Mouse (Mus musculus): ENCODE data around the gene Tlr5.

Tlr5 gene

DNA sequence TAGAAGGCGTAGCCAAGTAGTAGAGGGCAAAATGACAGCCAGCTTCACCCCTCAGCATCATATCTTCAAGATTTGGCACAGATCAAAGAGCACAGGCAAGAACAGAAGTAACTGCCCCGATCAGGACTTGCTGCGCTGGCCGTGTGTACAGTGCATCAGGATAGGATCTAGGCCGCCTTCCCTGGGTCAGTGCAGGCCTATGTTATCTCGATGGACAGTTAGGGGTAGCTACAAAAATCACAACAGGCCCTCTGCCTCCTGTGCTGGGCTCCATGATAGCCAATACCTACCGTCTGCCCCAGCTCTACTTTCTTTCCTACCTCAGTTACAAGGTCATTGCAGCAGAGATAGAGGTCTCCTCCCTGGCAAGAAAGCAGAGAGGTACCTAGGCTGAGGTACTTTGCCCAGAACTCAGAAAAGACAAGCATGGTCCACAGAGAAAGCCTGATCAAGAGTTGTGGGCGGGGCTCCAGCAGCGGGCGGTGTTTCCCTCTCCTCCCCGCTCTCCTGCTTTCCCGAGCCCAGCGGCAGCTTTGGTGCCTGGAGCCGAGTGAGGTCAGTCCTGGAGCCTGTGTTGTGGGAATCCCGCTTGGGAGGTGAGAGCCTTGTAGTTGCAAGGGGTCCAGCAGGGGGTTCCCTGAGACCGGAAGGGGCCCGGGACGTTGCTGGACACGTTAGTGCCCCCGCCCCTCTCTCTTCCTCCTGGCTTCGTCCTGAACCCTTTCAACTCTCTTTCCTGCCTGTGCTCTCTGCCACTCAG lies at the start of gene Tlr5:
Gene Tlr5, plus strand, starts transcription at position 502 of the 760 bp plus-strand sequence.
- DNase-seq, result no peak

DNA sequence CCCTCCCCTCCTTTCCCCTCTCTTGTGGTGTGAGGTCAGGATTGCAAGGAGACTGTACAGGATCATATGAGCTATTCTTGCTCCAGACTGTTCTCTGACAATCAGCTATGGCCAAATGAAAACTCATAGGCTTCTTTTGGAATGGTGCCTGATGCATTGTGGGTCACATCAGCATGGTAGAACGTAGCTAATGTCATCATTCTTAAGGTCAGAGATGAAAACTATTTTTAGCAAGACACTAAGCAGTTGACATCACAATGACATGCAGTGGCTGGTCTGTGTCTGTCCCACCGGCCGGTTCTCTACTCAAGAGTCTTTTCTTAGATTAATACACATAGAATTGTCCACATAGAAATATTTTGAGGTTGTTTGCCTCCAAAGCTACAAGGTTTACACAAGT lies 48.9 kb upstream of the Tlr5 start:
- no peak for DNase-seq

DNA sequence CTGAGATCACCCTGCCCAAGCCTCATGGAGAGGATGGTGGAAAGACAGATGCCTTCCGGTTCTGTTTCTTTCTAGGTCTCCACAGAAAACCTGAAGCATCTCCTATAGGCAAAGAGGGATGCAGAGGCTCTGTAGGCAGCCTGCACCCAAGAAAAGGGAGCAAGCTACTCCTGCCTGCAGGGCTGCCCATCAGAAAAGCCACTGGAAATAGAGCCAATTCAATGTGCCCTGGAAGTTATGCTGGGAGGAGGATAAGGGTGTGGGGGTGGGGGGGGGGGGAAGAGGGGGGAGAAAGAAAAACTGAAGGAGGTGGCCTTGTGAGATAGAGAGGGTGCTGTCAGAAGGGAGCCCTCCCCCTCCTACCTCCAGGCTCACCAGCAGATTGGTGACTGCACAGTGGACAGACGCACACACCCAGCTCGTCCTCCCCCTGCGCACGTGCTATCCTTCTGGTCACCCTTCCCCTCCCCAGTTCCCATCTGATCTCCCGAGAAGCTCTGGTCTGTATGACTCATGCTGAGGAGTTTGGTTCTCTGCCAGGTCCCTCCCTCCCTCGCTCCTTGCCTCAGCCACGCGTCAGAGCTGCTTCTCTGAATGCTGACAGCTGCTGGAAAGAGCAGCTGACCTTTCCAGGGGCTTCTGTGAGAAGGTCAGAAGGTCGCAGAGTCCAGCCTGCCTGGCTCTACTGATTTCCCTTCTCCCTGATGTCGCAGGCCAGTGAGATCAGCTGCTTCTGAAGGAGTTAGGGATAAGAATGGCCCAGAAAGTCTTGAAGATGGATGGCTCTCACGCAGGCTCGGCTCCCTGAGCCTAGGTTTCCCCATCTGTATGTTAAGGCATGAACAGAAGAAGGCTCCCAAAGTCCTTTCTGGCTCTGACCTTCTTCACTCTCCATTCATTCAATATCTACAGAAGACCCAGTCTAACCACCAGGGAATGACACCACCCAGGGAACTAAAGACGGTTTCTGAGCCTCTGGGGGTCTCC lies 46.2 kb upstream of the Tlr5 start:
- DNase-seq, result peak; percentile 3

DNA sequence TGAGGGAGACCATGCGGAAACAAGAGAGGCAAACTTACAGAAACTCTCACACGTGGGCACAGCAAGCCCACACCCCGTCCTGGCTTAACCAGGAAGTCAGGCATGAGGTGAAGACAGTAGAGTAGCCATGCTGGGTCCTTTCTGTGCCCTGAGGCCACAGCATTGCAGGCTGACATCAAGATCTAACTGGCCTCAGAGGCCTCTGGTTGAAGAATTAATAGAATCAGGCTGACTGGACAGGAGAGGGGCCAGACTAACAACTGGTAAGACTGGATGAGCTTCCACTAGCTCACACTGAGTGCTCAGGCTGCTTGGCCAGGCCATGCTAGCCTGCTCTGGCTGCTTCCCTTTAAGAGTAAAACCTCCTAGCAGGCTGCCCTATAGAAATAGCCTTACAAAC lies 45.5 kb upstream of the Tlr5 start:
- no peak for DNase-seq

DNA sequence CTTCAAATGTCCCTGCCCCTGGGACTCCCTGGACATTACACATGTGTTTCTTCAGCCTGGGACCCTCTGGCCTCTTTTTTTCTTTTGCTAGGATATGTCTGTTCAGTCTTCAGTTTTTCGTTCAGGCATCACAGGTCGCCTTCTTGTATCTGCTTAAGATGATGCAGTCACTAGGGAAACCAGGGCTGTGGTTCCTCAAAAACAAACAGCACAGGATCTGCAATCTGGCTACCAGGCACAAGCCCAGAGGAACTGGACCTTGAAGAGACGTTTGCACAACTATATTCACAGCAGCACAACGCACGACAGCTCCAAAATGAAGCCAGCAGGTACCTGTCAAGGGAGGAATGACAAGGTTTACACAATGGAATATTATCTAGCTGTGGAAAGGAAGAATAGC lies 45.0 kb upstream of the Tlr5 start:
- no peak for DNase-seq

DNA sequence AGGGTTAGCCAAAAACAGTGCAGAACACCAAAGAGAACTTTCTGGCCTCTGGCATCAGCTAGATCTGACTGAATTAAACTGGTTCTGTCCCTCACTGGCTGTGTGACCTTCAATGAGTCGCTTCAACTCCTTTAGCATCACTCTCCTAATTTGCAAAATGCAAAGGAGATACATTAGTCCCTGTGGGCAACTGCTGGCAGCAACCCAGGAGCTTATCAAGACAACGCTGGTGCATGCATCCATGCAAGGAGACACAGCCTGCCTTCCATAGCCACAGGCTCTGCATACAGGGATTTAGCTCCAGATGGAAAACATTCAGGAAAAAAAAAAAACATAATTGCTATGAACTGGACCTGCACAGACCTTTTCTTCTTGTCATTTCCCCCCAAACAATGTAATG lies 42.0 kb upstream of the Tlr5 start:
- DNase-seq, result no peak

DNA sequence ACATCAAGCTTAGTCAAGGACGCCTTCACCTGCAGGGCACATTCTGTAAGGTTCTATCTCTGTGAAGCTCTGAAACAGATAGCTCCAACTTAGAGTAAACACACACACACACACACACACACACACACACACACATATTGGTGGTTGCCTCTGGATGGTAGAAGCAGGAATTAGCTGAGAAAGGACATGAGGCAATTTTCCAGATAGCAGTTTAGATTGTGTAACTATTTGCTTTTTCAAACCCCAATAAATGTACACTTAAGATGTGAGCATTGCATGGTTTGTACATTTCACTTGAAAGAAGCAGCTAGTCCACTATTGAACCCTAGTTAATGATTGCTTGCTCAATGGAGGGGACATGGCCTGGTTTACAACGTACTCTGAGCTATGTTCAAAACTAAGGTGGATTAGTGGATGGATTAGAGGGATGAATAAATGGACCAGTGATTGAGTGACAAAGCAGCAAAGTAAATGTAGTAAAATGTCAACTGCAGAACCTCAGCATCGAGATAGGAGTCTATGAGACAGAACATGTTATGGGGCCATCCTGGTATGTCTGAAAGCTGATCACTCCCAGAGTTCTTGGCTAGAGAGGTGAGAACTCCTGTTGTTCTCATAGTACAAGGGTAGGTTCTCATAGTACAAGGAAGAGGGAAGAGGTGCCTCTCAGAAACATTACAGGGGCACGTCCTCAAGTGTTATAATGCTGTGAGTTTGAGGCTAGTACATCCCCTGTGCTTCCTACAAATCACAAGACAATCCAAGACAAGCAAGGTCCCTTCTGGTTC lies 40.3 kb upstream of the Tlr5 start:
- DNase-seq, result no peak

DNA sequence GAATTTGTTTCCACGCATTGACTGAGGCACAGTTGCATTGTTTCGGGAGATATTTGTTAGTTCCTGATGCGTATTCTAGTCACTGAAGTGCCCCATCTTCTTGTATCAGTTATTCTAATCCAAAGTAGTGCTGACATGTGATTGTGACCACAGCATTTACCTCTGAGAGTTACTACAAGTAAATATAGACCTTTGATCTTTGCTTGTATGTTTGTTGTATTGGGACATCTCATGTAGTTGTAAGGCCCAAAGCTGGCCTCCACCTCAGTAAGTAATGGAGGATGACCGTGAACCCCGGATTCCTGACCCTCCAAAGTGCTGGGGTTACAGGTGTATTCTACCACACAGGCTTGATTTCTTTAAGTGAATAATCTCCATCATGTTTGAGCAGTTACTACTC lies 38.4 kb upstream of the Tlr5 start:
- DNase-seq, result no peak

DNA sequence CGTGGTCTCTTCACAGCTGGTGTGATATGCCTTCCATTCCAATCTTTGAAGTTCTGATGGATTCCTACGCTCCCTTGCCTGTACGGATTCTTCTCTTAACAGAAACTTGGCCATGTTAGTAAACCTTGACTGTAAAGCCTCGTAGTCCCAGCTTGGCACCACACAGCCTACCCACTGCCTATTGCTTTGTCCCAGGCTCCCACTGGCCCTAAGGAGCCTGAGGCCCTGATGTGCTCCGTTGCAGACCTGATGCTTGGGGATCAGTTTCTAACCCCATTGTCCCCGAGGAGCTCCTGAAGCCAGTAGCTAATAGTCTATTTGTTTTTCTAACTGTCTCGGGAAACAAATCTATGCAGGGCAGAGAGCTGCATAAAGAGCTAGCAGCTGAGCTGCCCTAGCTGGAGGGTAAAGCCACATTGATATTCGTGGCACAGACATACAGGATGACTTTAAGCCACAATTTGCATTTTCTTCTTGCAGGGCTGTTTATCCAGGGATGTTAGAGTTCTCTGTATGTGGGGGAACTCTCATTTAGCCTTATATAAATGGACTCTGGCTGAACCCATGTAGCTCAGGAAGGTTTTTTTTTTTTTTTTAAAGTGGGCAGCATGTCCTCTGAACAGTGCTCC lies 35.8 kb upstream of the Tlr5 start:
- no peak for DNase-seq

DNA sequence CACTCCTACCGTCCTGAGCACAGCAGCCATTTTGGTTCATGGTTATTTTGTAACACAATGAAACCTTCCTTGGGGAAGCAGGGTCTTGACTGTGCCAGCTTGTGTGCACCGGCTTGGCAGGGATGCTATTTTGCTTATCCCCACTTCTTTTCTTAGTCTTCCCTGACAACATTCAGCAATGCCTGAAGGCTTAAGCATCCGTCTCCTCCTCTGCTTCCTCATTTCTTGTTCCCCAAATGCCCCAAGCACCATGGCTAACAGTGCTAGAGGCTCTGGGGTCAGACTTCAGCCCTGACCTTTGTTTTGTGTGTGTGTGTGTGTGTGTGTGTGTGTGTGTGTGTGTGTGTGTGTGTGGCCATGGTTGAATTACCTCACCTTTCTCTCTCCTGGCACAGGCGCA lies 31.8 kb upstream of the Tlr5 start:
- DNase-seq, result no peak

DNA sequence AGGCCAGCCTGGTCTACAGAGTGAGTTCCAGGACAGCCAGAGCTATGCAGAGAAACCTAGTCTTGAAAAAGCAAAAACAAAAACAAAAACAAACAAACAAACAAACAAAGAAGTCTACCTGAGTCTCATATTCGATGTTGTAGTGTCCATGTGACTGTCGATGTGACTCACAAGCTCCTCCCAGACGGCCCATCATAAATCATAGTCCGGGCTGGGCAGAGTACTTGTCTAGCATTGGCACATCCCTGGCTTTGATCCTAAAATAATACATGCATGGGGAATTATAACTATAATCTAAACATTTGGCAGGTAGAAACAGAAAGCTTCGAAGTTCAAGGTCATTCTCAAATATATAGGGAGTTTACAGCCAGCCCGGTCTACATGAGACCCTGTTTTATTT lies 28.1 kb upstream of the Tlr5 start:
- no peak for DNase-seq

DNA sequence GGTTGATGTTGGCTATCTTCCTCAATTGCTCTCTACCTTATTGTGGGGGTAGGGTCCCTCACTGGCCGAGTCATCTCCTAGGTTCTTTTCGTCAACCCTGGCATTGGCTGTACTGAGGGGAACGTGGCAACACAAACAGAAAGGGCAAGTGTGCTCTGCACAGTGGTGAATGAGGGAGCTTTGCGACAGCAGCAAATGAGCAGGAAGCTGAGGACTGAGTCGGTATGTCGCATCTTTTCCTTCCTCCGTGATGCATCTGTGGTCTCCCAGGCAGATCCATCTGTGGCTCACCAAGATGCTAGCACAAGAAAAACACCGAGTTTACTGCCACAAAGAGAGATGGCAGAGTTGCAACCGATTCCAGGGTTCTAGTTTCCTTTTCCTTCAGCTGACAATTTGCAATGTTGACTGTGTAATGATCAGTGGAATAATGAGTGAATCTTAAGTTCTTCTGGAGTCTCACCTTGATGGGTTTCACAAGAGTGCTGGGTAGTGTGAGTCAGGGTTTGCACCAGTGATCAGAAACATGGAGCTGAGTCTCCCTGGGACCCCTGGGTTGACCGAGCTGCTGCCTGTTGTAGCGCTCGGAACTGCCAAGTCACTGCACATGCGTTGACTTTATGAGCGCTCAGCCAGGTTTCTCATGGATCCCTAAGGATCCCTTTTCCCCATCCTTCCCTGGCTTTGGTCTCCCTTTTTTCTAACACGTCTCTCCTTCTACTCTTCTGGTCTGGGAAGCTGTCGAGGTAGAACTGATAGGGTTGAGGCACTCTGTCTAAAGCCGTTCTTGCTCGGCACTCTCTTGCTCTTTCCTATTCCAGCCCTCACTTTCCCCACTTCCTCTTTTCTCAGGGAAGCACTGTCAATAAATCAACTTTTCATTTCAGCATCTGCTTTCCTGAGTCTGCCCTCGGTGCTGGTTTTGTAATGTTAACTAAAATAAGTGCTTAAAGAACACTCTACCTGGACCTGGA lies 26.4 kb upstream of the Tlr5 start:
- no peak for DNase-seq

DNA sequence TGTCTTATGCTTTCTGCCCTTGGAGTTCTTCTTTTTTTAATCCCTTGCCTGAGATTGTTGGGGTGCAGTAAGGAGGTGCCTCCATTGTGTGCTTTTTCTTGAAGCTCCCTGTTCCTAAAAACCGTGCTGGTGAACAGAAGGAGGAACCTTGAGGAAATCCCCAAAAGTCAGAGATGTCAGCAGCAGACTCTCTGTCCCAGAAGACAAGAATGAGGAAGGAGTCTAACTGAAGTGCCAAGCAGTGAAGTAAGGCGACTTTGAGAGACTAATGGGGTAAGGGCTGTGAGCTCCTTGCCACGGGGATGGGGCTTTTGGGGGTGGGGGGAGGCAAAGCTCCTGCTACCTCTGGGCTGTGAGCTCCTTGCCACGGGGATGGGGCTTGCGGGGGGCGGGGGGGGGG lies 19.1 kb upstream of the Tlr5 start:
- no peak for DNase-seq

DNA sequence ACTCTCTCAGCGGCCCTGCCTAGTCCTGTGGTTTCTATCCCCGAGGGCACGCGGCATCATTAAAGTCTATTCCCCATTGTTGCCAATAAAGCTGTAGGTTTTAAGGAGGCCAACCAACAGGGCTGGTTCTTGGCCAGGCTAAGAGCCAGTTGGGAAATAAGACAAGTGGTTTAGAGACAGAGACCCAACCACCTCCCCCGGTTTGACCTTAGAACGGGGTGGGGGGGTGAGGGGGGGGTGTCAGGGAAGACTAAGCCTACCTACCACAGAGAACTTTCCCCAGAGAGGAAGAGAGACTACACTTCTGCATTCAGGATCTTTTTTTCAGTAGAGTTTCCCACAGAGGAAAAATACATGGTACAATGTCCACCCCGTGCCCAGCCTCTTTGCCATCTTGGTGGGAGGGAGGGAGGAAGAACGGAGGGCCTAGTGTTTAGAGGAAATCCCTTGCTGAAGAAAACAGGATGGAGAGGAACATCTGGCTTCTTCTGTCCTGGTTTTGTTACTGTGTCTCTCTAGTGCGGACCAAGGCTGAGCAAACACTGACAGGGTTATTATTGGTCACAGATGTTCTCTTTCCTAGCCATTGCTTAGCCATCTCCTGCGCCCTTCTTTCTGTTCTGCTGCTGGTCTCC lies 17.0 kb upstream of the Tlr5 start:
- no peak for DNase-seq

DNA sequence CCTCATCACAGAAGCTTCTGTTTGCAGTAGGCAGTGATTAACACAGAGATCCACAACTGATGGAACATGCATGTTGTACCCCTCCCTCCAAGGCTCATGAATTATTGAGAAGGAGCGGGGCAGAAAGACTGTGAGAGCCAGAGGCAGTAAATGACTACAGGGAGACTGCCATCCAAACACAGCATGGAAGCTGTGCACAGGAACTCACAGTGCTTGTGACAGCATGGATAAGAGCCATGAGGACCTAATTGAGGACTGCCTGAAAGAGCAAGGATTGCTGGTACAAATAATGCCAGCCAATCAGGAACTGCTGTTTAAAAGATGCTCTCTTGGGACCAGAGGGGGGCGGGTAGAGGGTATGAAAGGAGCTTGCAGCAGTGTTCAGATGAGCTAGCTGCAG lies 12.7 kb upstream of the Tlr5 start:
- no peak for DNase-seq

DNA sequence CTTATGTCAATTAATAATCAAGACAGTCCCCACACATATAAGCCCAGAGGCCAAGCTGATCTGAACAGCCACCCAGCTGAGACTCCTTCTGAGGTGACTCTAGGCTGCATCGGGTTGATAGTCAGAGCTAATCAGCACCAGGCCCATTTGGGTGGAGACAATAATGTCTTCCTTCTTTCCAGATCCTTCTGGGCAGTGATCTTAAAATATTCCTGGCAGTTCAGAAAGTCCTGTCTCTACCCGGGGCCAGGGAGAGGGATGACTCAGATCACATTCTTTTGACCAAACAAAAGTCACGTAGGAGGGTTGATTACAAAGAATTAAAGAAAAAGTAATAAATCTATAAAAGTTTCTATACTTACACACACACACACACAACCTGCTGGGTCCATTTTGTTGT lies 10.7 kb upstream of the Tlr5 start:
- no peak for DNase-seq

DNA sequence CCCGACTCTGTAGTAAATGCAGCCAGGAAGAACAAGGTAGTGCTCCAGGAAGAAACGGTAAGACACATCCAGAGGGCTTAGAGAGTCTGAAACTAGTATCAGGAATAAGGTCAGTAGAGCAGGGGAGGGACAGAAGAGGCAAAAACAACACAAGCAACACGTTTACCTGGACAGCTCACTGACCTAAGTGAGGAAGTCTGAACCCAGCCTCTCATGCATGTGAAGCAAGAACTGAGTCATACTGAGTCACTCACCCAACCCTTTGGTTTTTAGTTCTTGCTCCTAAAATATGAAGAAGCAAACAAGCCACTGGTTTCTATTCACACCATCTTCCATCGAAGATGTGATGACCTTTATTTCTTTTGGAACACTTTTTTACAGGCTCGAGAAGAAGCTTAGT lies 9.9 kb upstream of the Tlr5 start:
- no peak for DNase-seq

DNA sequence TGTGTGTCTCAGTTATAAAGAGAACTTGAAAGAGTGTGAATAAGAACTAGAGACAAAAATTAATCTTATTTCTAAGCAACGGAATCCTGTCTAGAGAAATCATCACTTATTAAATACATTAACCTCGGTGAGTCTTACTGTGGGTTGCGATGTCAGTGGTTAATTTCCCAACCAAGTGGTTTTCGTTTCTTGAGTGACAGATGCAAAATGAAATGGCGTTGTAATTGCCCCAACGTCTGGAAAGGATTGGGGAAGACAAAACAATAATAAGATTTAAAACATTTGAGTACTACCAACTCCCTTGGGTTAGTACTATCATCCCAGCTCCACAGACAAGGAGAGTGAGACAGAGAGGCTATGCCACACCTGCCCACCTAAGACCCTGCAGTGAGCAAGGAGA lies 9.0 kb upstream of the Tlr5 start:
- no peak for DNase-seq

DNA sequence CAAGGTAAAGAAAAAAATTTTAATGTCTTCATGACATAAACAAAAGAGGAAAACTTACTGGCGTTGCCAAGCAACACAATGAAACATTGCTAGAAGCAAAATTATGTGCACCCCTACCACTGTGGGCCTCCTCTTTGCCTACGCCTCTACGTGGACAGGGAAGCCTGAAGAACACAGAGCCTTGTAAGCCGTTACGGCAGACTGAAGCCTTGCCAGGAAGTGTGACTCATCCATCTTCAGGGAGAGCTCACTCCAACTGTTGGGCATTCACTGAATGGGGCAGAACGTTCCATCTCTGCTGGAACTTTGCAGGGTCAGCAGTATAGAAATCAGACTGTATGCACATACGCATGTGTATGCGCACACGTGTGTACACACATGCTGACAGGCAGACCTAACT lies 3.3 kb upstream of the Tlr5 start:
- DNase-seq, result no peak

DNA sequence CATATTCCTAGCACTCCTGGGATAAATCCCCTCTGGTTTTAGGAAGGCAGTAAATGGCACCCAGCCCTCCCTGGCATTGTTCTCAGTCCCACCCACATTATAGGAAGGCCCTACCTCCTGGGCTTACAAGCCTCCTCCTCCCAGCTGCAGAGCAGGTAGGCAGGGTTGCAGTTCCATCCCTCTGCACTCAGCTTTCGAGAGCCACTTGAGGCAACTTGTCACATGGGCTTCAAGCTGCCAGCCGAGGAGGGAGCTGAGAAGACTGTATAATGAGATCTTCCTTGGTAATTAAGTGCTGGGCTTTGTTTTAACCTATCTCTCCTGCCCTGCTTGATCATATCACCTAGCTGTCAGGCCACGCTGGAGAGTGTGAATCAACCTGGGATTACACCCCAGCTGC lies 1.4 kb upstream of the Tlr5 start:
- no peak for DNase-seq

DNA sequence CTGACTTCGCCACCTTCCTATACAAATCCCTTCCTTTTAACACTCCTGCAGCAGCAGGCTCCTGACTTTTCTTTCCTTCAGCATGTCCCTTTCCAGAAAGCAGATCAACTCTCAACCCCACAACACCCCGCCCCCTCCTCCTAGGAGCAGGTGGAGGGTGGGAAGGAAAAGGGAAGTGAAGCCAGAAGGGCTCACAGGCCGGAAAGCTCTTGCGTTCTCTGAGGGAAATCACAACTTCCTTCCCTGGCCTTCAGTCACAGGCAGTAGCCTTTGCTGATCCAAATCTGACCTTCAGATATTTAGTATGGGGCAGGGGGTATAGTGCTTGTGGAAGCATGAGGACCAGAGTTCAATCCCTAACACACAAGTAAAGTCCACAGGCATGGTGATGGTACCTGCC lies 921 bp upstream of the Tlr5 start:
- DNase-seq, result no peak
